Mouse (Mus musculus) midbrain, embryonic 14.5 days (tissue): ENCODE measurements at regions not wholly inside any gene's neighbourhood (a gene's known extent, or its start where the extent isn't known, plus 50 kb on each side); places are given as distances from the start of the nearest gene placed in this dataset.

Experiments used
- ATAC-seq: fragments of 200-750 bp; cut with Nextera tagmentation; 2 replicates; pipeline ENCODE4 v1.8.0; 2017; ENCODE audit warnings: moderate number of reproducible peaks, moderate library complexity; ENCODE audit not compliant: low FRiP score, low TSS enrichment
- DNase-seq: peaks from one replicate; pipeline ENCODE4 v3.0.0-alpha.2; 2015
- H3K27ac ChIP-seq: fragments of 300-500 bp; sonication (generic); replicated peaks from 2 replicates; pipeline ENCODE4 v1.5.1; 2014; ENCODE audit warnings: mild to moderate bottlenecking, low read depth, low read length, moderate library complexity
- H3K27me3 ChIP-seq: fragments of 300-500 bp; sonication (generic); 2 replicates; pipeline ENCODE4 v1.6.1; 2014; ENCODE audit warnings: low read length, control low read depth, mixed read lengths; ENCODE audit not compliant: control insufficient read depth, insufficient read depth
- H3K36me3 ChIP-seq: fragments of 300-500 bp; sonication (generic); 2 replicates; pipeline ENCODE4 v1.6.1; 2014; ENCODE audit warnings: low read length, control low read depth; ENCODE audit not compliant: control insufficient read depth, insufficient read depth
- H3K4me1 ChIP-seq: fragments of 300-500 bp; sonication (generic); 2 replicates; pipeline ENCODE4 v1.6.1; 2014; ENCODE audit warnings: mild to moderate bottlenecking, antibody characterized with exemption, low read length, control low read depth; ENCODE audit not compliant: control insufficient read depth, insufficient read depth
- H3K4me2 ChIP-seq: fragments of 300-500 bp; sonication (generic); 2 replicates; pipeline ENCODE4 v1.6.1; 2014; ENCODE audit warnings: mild to moderate bottlenecking, low read length, moderate library complexity
- H3K4me3 ChIP-seq: fragments of 300-500 bp; sonication (generic); replicated peaks from 2 replicates; pipeline ENCODE4 v1.5.1; 2014; ENCODE audit warnings: low read depth, low read length
- H3K9ac ChIP-seq: fragments of 300-500 bp; sonication (generic); replicated peaks from 2 replicates; pipeline ENCODE4 v1.6.1; 2014; ENCODE audit warnings: mild to moderate bottlenecking, low read length, moderate library complexity
- H3K9me3 ChIP-seq: fragments of 300-500 bp; sonication (generic); 2 replicates; pipeline ENCODE4 v1.6.1; 2016; ENCODE audit warnings: low read length, control low read depth, mixed read lengths; ENCODE audit not compliant: control insufficient read depth
- WGBS: fragments of 180-500 bp; shearing (Covaris S2); extraction: QIAGEN DNeasy Blood & Tissue Kit; methylation state at CpG from one replicate; pipeline ENCODE4 v1.1.7; 2014; 5-methylcytosine and 5-hydroxymethylcytosine counted together

DNA sequence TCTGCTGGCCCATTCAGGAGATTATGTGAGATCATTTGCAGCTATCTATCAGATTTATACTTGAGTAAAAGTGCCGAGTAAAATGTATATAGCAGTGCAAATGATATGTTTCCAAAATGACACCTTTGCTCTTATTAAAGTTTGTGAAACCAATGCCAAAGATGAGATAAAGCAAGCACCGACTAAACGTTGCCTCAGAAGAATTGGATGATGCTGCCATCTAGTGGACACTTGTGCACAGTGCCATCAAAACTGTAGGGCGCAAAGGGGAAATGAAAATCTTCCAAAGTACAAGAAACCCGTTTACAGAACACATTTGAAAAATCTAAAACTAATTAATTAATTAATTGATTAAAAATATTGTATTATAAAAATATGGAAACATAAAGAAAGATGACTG is 127.2 kb downstream of the Atxn7l3b start:
- H3K27me3 ChIP-seq: no peaks in the 10 kb centered on the region
- H3K4me2 ChIP-seq: no peak overlapping the region
- no peak overlapping the region for H3K9ac ChIP-seq
- no peak overlapping the region for H3K4me3 ChIP-seq
- WGBS: 7% methylated on average over 5 of the region's 5 CpGs
- H3K27ac ChIP-seq: no peak overlapping the region
- ATAC-seq (peak; percentile 68; the same call in 1 of the 2 replicates), DNase-seq (peak; percentile 88)
- H3K4me1 ChIP-seq: 0 out of 2 replicates have a peak, but pooled peaks cover 6% of the 10 kb centered on the region
- no peaks in the 10 kb centered on the region for H3K9me3 ChIP-seq
- H3K36me3 ChIP-seq: no peaks in the 10 kb centered on the region

DNA sequence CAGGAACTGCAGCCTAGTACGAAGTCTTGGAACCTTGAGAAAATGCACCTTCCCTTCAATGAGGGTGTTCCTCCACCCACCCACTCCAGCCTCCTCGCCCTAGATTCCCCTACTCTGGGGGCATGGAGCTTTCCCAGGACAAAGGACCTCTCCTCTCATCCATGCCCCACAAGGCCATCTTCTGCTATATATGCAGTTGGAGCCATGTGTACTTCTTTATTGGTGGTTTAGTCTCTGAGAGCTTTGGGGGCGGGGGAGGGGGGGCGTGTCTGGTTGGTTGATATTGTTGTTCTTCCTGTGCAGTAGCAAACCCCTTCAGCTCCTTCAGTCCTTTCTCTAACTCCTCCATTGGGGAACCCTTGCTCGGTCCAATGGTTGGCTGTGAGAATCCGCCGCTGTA is 130.2 kb downstream of the Atxn7l3b start:
- Histone ChIP-seq H3K27ac (no peak overlapping the region), H3K9me3 (no peaks in the 10 kb centered on the region), H3K4me2 (no peak overlapping the region), H3K36me3 (no peaks in the 10 kb centered on the region), H3K27me3 (no peaks in the 10 kb centered on the region), H3K9ac (no peak overlapping the region), H3K4me3 (no peak overlapping the region), H3K4me1 (0 out of 2 replicates have a peak, but pooled peaks cover 6% of the 10 kb centered on the region)
- ATAC-seq (no peak; the same call in 1 of the 2 replicates), DNase-seq (no peak)
- 14% methylated on average over 7 of the region's 7 CpGs for WGBS

DNA sequence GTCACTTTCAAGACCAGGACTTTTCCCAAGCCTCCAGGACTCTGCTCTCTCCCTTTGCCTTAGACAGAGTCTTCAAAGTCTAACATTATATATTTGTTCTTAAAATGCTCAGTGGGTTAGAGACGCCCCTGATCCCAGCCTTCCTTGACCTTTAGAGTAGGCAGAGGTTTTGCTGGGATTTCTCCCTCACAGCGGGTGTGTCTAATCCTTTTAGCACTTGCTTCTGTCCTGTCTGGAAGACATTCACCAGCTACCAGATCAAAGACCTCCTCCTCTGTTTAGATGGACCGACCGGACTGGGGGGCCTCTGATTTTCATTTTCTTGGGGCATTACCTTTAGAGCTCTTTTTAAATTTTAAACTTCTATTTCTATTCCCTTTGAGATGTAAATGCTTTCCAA is 130.7 kb downstream of the Atxn7l3b start:
- H3K4me1 ChIP-seq: 0 out of 2 replicates have a peak, but pooled peaks cover 6% of the 10 kb centered on the region
- no peak overlapping the region for H3K9ac ChIP-seq
- H3K9me3 ChIP-seq: no peaks in the 10 kb centered on the region
- H3K4me3 ChIP-seq: no peak overlapping the region
- DNase-seq (peak; percentile 26), ATAC-seq (peak; percentile 50; the same call in 1 of the 2 replicates)
- H3K27me3 ChIP-seq: no peaks in the 10 kb centered on the region
- WGBS: under 1% methylated on average over 4 of the region's 4 CpGs
- no peaks in the 10 kb centered on the region for H3K36me3 ChIP-seq
- no peak overlapping the region for H3K27ac ChIP-seq
- no peak overlapping the region for H3K4me2 ChIP-seq

DNA sequence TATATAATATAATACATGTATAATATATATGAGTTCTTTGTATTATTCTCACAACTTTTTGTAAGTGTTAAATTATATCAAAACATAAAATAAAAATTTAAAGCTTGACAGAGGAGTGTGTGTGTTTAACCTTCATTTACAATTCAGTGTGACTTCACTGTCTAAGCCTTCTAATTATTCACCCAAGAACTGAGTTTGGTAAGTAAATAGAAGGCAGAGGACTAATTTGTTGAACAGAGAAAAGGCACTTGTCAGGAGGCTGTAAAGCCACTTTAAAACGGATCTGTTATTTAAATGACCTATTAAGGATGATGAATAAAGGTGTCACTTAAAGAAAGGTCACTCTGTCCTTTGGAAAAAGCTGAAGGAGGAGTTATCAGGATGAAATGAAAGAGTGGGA is 132.9 kb downstream of the Atxn7l3b start:
- Histone ChIP-seq H3K27ac (no peak overlapping the region), H3K4me1 (0 out of 2 replicates have a peak, but pooled peaks cover 6% of the 10 kb centered on the region), H3K9me3 (no peaks in the 10 kb centered on the region), H3K4me2 (no peak overlapping the region), H3K36me3 (no peaks in the 10 kb centered on the region), H3K27me3 (no peaks in the 10 kb centered on the region), H3K9ac (no peak overlapping the region), H3K4me3 (no peak overlapping the region)
- WGBS: 5% methylated on average over 1 of the region's 1 CpGs
- ATAC-seq (no peak), DNase-seq (no peak)

DNA sequence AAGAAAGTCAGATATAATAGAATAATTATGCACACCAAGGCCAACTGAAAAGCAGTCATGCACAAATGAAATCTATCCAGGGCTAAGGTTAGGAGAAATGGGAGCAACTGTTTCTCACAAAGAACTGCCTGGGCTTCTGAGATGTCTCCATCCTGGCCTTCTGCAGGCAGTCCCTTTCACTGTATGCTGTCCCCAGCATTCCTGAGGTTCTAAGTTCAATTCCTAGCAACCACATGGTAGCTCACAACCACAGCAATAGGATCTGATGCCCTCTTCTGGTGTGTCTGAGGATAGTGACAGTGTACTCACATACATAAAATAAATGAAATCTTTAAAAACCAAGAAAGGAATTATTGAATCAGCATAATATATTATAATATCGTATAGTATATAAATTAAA is 133.3 kb downstream of the Atxn7l3b start:
- H3K9me3 ChIP-seq: no peaks in the 10 kb centered on the region
- no peak overlapping the region for H3K4me2 ChIP-seq
- WGBS: 78% methylated on average over 1 of the region's 1 CpGs
- ATAC-seq (no peak), DNase-seq (no peak)
- 0 out of 2 replicates have a peak, but pooled peaks cover 6% of the 10 kb centered on the region for H3K4me1 ChIP-seq
- H3K27ac ChIP-seq: no peak overlapping the region
- no peak overlapping the region for H3K9ac ChIP-seq
- no peaks in the 10 kb centered on the region for H3K36me3 ChIP-seq
- no peak overlapping the region for H3K4me3 ChIP-seq
- no peaks in the 10 kb centered on the region for H3K27me3 ChIP-seq

DNA sequence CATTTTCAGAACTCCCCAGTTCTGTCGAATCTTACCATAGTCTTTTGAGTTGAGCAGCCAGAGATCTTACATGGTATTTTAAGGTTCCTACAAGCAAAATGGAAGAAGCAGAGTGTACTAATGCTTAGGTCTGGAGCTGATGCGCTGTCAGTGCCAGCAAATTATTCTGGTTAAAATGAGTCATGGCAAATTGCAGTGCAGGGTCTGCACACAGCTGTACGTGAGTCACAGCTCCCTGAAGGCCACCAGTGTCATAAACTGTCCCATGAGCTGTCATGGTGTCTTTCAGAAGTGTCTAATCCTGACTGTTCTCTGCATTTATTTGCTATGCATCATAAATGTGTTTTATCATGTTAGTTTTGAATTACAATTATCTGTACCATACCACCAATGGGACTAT is 140.6 kb downstream of the Atxn7l3b start:
- ATAC-seq: no peak
- H3K27me3 ChIP-seq: no peaks in the 10 kb centered on the region
- WGBS: 79% methylated on average over 3 of the region's 3 CpGs

DNA sequence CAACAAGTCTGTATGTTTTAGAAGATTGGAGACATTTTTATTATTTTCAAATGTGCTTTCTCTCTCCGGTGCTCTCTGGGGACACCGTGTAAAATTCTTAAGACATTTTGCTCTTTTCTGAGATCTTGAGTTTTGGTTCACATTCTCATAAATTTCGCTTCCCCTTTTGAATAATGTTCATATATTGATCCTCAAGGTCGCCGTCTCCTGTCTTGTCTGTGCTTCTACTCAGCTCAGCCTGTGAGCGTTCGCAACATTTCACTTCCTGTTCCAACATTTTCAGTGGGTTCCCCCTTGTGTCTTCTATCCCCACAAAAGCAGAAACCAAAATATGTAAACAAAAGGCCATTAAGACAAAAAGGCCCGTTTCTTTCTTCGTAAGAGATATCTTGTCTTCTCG is 154.5 kb downstream of the Atxn7l3b start:
- Histone ChIP-seq H3K9me3 (no peaks in the 10 kb centered on the region), H3K27ac (no peak overlapping the region), H3K4me3 (no peak overlapping the region), H3K27me3 (no peaks in the 10 kb centered on the region), H3K4me1 (no peaks in the 10 kb centered on the region), H3K36me3 (no peaks in the 10 kb centered on the region), H3K4me2 (no peak overlapping the region), H3K9ac (no peak overlapping the region)
- WGBS: 93% methylated on average over 10 of the region's 10 CpGs
- ATAC-seq (no peak), DNase-seq (no peak)

More for the DNA sequence above, 140.6 kb downstream of the Atxn7l3b start:
- no peak for DNase-seq
- H3K9ac ChIP-seq: no peak overlapping the region
- H3K4me3 ChIP-seq: no peak overlapping the region
- H3K36me3 ChIP-seq: no peaks in the 10 kb centered on the region
- H3K4me1 ChIP-seq: no peaks in the 10 kb centered on the region
- no peaks in the 10 kb centered on the region for H3K9me3 ChIP-seq
- H3K4me2 ChIP-seq: no peak overlapping the region
- H3K27ac ChIP-seq: no peak overlapping the region

DNA sequence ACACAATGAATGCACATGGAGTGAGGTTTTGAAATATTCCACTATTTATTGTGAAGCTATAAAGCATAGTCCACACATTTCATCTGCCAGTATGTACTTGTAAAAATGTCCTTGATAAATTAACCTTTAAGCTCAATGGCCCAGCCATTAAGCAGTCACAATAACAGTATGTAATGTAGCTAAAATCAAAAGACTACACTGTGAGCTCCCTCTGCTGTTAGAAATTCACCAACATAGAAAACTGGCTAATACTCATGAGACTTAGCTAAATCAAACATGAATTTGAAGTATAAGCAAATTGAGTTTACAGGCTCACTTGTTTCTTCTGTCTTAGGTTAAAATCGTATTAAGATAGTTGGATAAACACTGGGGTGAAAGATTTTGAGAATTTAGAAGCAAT is 182.1 kb downstream of the Atxn7l3b start:
- DNase-seq: peak; percentile 76
- Histone ChIP-seq H3K4me2 (no peak overlapping the region), H3K27me3 (no peaks in the 10 kb centered on the region), H3K4me3 (no peak overlapping the region), H3K27ac (no peak overlapping the region), H3K9me3 (no peaks in the 10 kb centered on the region), H3K36me3 (no peaks in the 10 kb centered on the region), H3K9ac (no peak overlapping the region), H3K4me1 (no peaks in the 10 kb centered on the region)
- 63% methylated on average over 1 of the region's 1 CpGs for WGBS
- no peak for ATAC-seq

DNA sequence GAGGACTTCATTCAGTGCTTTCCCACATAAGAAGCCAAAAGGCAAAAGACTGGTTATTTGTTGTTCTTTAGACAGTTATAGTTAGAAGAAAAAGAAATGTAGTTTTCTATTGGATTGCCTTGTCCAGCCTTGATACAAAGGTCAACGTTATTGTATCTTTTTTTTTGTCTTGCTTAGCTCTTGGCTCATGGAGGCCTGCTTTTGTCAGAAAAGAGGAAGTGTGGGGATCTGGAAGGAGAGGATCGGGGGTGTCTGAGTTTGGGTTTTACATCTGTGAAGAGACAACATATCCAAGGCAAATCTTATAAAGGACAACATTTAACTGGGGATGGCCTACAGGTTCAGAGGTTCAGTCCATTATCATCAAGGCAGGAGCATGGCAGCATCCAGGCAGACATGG is 185.3 kb downstream of the Atxn7l3b start:
- Histone ChIP-seq H3K27ac (no peak overlapping the region), H3K4me3 (no peak overlapping the region), H3K36me3 (no peaks in the 10 kb centered on the region), H3K9ac (no peak overlapping the region), H3K4me1 (no peaks in the 10 kb centered on the region), H3K4me2 (no peak overlapping the region), H3K27me3 (no peaks in the 10 kb centered on the region), H3K9me3 (no peaks in the 10 kb centered on the region)
- no peak for DNase-seq
- no peak for ATAC-seq
- WGBS: 88% methylated on average over 2 of the region's 2 CpGs
